Mouse (Mus musculus) liver, embryonic 14.5 days (tissue): ENCODE measurements around the gene Pgpep1.

ENCODE experiments used
- CTCF ChIP-seq: IDR thresholded peaks from 2 replicates; pipeline ENCODE4 v1.5.1; 2016; ENCODE audit warnings: antibody characterized with exemption, low read depth, control low read depth
- EP300 ChIP-seq: IDR thresholded peaks from 2 replicates; pipeline ENCODE4 v1.6.1; 2016; ENCODE audit warnings: antibody characterized with exemption, low read depth

DNA sequence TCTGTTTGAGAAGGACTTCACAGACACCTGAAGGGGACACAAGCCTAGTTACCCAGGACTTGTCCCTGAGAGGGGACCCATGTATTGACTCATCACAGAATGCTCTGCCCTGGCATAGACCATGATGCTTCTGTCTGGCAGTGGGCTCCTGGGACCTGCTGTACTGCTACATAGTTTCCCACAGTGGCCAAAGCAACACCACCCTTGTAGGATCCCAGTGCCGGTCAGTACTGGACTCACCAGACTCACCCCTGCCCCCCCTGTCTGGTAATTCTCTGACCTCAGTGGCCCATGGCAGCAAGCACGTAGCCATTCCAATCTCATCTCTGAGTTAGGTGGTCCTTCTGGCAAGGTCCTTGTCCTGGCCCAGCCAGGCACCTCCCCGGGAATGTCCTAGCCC lies 27.9 kb upstream of the Pgpep1 start:
- TF ChIP-seq CTCF = no peak
- TF ChIP-seq EP300 = no peak
